Mouse (Mus musculus) gastrocnemius, adult 2 months (tissue): ENCODE results near the gene Emc9. TPM values are rescaled to one million over a fixed set of nuclear protein-coding genes. Genes with fewer than 3 reads are reported as not detected.
A peak's percentile ranks its signal among the peaks of the same experiment; 100 is the strongest.

Source experiments
- DNase-seq: peaks from one replicate; pipeline ENCODE4 v3.0.0; 2022
- H3K27ac ChIP-seq: fragments of 200-600 bp; 2 replicates; pipeline ENCODE4 v1.8.1; 2022; ENCODE audit warnings: mild to moderate bottlenecking
- H3K4me3 ChIP-seq: fragments of 200-600 bp; 2 replicates; pipeline ENCODE4 v1.8.1; 2022; ENCODE audit warnings: mild to moderate bottlenecking, moderate library complexity
- CTCF ChIP-seq: fragments of 200-600 bp; IDR thresholded peaks from 2 replicates; pipeline ENCODE4 v1.8.1; 2022; ENCODE audit warnings: antibody characterized with exemption, mild to moderate bottlenecking, moderate library complexity
- intact Hi-C: fragments of 180-260 bp; cut with DNase I; formaldehyde crosslinking; loops from one replicate; pipeline ENCODE4 v1.15.1; 2025
- total RNA-seq, 2 experiments: library from RNA; stranded (reverse); gene quantifications; 2 replicates each; pipeline ENCODE4 v1.2.3; 2021

Emc9 gene
- total RNA-seq, 2 experiments from 2014 or later, result 30.3 to 45.2 TPM

DNA sequence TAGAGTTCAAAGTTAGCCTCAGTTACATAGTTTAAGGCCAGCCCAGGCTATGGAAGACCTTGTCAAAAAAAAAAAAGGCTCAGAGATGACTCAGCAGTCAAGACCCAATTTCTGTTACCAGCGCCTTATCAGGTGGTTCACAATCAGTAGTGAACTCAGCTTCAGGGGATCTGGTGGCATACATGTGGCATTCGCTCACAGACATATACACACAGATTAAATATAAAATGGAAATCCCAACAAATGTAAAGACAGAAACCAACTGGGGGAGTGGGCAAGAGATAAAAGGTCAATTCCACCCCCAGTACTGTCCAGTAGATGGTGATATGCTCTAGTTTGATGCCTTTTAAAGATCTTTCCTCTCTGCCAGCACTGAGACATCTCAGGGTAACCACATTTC is 1.0 kb upstream of the Emc9 start:
- no peak for TF ChIP-seq CTCF
- no peak overlapping the region for H3K4me3 ChIP-seq
- no peak for DNase-seq
- intact Hi-C loops, result no loop called here
- H3K27ac ChIP-seq, result peak overlapping the region; percentile 90

DNA sequence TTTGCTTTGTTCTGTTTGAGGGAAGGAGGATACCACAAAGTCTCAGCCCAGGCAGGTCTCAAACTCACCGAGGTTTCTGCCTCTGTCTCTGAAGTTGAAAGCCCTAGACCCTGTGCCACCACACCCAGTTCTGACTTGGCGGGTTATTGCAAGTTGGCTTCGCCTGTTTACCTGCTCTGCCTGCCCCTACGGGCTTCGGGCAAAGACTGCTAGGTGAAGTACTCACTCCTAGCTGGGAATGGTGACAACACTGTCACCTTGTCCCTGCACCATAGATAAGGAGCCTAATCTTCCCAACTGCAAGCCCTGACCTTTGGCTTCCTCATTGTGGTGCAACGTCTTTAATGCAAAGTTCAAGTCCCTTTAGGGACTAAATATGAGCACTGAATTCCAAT is 461 bp upstream of the Emc9 start:
- no peak for TF ChIP-seq CTCF
- no peak for DNase-seq
- intact Hi-C loops, result no loop called here
- Histone ChIP-seq H3K27ac (peak overlapping the region; percentile 90), H3K4me3 (peak overlapping the region; percentile 92)

DNA sequence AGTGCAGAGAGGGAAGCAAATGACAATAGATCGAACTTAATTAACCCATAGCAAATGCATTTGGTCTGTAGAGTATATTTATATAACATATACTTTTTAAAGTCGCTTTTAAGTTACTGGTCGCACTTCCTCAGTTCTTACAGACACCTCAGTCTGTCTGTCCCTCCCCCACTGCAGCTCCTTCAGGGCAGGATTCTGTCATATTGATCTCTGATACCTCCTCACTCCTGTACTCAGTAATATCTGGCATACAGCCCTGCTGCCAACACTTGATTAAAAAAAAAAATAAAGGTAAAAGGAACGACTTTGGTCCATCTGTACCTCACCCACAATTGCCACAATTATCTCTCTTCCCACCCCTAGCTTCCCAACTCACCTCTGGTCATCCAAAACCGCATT is 800 bp downstream of the Emc9 start:
- TF ChIP-seq CTCF, result no peak
- peak overlapping the region; percentile 90 for H3K27ac ChIP-seq
- DNase-seq, result no peak
- intact Hi-C loops, result no loop called here
- peak overlapping the region; percentile 92 for H3K4me3 ChIP-seq

DNA sequence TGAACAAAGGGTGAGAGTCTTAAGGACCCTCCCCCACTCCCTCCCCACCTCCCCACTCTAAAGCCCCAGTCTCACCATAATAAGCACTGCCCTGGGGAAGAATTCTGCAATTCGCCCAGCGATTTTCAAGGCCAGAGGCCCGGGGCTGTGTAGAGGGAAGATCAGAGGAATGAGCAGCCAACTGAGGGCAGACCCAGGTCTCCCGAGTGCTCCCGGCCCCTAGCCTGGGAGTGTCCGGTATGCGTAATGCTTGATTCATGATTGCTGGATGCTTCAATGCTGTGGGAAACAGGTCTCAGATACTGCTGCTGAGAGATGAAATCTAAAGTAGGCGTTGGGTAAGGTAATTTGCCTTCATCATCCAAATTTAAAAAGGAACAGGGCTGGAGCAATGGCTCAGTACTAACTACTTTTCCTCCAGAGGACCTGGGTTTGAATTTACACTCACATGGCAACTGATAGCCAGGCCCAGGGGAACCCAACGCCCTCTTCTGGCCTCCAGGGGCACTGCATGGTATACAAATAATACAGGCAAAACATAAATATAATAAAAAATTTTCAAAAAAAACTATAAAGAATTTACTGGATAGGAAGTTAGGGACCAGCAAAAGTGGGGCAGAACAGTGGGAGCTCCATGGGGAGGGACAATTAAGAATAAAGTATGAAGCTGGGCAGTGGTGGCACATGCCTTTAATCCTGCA is 3.0 kb downstream of the Emc9 start:
- H3K27ac ChIP-seq, result peak overlapping the region; percentile 16; the same call in 1 of the 2 replicates
- no peak overlapping the region for H3K4me3 ChIP-seq
- peak; percentile 60 for TF ChIP-seq CTCF
- intact Hi-C loops, result no loop called here
- DNase-seq, result no peak

DNA sequence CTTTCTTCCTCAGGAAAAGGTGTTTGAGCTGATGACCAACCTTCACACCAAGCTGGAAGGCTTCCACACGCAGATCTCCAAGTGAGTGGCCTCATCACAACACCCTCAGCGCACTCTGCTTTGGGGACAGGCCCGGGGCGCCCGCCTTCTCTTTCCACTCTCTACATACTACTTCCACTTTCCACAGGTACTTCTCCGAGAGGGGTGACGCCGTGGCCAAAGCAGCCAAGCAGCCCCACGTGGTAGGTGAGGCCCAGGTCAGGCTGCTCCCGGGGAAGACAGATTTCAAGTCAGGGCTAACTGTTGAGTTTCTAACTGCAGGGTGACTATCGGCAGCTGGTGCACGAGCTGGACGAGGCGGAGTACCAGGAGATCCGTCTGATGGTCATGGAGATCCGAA is 4.4 kb downstream of the Emc9 start:
- no peak overlapping the region for H3K4me3 ChIP-seq
- no peak for DNase-seq
- no peak for TF ChIP-seq CTCF
- H3K27ac ChIP-seq, result no peak overlapping the region
- intact Hi-C loops, result no loop called here

DNA sequence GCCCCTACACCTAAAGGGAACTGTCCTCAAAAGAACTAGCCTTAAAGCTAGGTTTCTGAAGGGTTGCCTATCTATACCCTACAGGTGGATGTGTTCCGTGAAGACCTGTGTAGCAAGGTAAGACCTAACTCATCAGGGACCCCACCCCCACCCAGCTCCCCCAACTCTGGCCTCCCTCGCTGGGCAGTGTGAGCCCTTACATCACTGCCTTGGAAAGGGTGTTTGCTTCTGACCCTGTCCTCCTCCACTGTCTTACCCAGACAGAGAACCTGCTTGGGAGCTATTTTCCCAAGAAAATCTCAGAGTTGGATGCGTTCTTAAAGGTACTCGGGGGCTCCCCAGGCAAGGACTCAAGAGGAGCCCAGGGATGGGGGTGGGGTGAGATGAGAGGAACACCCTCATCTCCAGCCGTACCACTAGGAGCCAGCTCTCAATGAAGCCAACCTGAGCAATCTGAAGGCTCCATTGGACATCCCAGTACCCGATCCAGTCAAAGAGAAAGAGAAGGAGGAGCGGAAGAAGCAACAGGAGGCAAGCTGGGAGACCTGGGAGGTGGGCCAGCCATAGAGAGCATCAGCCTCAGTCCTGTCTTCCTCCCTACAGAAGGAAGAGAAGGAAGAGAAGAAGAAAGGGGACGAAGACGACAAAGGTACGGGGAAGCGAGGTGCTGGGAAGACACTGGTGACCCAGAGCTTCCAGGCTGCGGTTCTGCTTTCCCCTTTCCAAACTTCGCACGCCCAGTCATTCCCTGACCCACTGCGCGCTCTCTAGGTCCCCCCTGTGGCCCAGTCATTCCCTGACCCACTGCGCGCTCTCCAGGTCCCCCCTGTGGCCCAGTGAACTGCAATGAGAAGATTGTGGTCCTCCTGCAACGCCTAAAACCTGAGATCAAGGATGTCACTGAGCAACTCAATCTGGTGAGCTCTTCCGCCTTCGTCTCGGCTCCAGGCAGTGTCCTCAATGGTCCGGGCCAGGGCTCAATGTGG is 5.3 kb downstream of the Emc9 start:
- intact Hi-C loops, result no loop called here
- peak overlapping the region; percentile 97; the same call in 1 of the 2 replicates for H3K27ac ChIP-seq
- no peak for TF ChIP-seq CTCF
- H3K4me3 ChIP-seq, result no peak overlapping the region
- DNase-seq, result no peak

DNA sequence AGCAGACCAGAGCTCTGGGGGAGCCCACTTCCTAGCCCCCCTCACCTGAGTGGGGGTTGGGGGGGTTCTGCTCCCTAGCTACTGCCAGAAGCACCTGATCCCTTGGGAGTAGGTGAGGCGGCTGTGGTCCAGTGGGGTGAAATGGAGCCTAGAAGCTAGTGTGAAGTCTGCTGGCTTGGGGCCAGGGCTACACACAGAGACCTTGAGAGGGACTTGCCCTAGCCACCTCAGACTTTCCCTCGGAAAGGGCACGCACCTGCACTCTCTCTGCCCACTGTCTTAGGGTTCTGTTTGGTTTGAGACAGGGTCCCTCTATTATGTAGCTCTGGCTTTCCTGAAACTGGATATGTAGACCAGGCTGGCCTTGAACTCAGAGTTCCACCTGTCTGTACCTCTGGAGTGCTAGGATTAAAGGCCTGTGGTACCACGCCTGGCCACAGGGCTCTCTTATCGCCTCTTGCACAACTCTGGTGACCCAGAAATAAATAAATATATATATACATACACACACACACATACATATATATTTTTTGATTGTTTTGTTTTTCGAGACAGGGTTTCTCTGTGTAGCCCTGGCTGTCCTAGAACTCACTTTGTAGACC is 6.3 kb downstream of the Emc9 start:
- Histone ChIP-seq H3K4me3 (peak overlapping the region; percentile 90), H3K27ac (peak overlapping the region; percentile 97)
- no peak for TF ChIP-seq CTCF
- intact Hi-C loops, result no loop called here
- DNase-seq, result peak; percentile 84

DNA sequence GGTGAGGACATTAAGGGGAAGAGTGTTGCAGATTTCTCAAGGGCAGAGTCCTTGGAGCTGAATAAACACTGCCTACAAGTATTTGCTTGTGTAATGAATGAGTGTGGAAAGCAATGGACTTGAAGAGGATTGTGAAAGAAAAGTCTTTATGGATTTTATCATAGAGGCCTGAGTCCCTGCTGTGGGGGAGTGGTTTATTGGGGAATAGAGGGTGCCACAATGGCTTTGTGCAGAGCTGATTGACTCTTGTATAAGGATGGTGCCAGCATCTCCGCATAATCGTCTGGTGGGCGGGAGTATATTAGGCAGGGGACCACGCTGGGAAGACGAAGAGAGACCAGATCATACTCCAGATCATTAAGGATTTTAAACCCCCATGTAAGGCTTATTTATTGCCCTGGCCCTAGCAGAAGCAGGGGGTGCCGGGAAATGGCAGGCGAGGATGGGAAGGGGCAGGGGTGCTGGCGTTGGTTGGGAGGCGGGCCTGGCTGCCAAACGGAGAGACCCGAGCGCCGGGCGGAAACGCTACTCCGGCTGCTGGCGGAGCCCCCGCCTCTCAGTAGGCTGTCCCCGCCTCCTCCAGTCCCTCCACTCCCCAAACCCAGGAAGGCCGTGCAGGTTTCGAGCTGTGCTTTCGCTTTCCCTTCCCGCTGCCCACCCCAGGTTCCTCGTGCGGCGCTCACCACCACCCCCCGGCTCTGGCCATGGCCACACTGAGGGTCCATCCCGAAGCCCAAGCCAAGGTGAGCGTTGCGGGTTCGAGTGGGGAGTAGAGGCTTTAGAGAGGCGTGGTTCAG is 7.0 kb downstream of the Emc9 start, which contains the start of gene Psme1:
Gene Psme1, plus strand, starts transcription at position 253 of the 797 bp plus-strand sequence.
- intact Hi-C loops, result no loop called here
- DNase-seq, result peak; percentile 86
- peak within 1 kb of the TSS; percentile 90 for H3K4me3 ChIP-seq
- peak within 1 kb of the TSS; percentile 99 for H3K27ac ChIP-seq
- no peak for TF ChIP-seq CTCF

DNA sequence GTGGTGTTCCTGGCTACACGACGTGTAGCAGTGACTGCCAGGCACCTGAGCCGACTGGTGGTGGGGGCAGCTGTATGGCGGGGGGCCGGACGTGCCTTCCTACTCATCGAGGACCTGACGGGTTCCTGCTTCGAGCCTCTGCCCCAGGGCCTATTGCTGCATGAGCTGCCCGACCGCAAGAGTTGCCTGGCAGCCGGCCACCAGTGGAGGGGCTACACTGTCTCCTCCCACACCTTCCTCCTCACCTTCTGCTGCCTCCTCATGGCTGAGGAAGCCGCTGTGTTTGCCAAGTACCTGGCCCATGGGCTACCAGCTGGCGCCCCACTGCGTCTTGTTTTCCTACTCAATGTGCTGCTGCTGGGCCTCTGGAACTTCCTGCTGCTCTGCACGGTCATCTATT is 8.7 kb downstream of the Emc9 start:
- no peak for TF ChIP-seq CTCF
- Histone ChIP-seq H3K27ac (peak overlapping the region; percentile 99), H3K4me3 (peak overlapping the region; percentile 78)
- intact Hi-C loops, result no loop called here
- DNase-seq, result peak; percentile 74

DNA sequence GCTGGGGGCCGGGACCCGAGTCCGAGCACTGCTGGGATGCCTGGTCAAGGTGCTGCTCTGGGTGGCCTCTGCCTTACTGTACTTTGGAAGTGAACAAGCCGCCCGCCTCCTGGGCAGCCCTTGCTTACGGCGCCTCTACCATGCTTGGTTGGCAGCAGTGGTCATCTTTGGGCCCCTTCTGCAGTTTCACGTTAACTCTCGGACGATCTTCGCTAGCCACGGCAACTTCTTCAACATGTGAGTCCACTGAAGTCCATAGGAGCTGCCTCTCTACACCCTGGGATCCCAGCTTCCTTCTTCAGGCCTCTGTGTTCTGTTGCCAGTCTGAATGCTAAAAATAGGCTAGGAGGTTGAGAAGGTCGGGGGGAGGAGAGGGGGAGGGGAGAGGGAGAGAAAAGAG is 9.4 kb downstream of the Emc9 start:
- intact Hi-C loops, result loop anchor here (1.0 to 2.0 kb wide), 2 partner anchors 15 to 16 kb away; partner anchors contain the start of genes A730061H03Rik, Dcaf11, Psme2 and Rnf31
- peak; percentile 61 for DNase-seq

DNA sequence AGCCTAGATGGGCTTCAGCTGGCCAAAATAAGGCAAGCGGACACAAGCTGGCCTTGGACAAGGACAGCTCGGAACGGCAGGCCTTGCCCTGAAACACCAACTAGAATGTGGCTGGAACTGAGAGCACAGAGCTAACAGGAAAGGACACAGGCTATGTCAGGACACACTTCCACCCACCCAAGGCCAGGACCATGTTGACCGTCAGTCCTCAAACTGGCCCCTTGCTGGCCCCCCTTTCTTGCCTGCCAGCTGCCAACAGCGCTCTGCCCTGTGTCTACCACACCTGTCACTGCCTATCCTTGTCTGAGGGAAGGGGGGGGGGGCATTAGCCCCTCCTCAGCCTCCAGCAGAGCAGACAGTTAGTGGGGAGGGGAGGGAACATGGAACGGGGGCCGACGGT is 9.8 kb downstream of the Emc9 start, which contains the start of gene Fitm1:
Gene Fitm1, plus strand, starts transcription at position 316 of the 400 bp plus-strand sequence.
- DNase-seq, result peak; percentile 89
- Histone ChIP-seq H3K4me3 (peak within 1 kb of the TSS; percentile 78), H3K27ac (peak within 1 kb of the TSS; percentile 99)
- intact Hi-C loops, result loop anchor here (1.0 to 2.0 kb wide), 2 partner anchors 15 to 16 kb away; partner anchors contain the start of genes A730061H03Rik, Dcaf11, Psme2 and Rnf31
- TF ChIP-seq CTCF, result no peak

More for the DNA sequence above, 9.4 kb downstream of the Emc9 start:
- H3K27ac ChIP-seq, result peak overlapping the region; percentile 99
- H3K4me3 ChIP-seq, result peak overlapping the region; percentile 78
- no peak for TF ChIP-seq CTCF

DNA sequence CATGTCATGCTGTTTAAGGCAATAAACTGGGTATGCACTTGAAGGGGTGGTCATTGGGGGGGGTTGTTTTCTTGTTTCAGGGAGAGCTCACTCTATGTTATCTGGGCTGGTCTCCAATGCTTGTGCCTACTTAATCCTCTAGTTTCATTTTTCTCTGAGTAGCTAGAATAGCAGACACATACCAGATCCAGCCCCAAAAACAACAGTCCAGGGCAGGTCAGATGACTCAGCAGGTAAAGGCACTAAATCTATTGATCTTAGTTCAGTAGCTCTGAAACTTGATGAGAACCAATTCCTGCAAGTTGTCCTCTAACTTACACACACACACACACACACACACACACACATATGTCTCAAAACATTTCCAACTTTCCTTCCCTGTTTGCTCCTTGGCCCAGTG is 13.3 kb downstream of the Emc9 start:
- no peak for DNase-seq
- Histone ChIP-seq H3K27ac (peak overlapping the region; percentile 35), H3K4me3 (no peak overlapping the region)
- TF ChIP-seq CTCF, result no peak
- intact Hi-C loops, result no loop called here
